Mouse (Mus musculus) heart, embryonic 13.5 days (tissue): Measurements from ENCODE around the gene Glyat. TPM values are rescaled to one million over a fixed set of nuclear protein-coding genes. Genes with fewer than 3 reads are reported as not detected.

Experiments
- ATAC-seq: fragments of 200-750 bp; cut with Nextera tagmentation; 2 replicates; pipeline ENCODE4 v1.8.0; 2017; ENCODE audit warnings: moderate TSS enrichment; ENCODE audit not compliant: insufficient number of reproducible peaks, low FRiP score, low TSS enrichment; ENCODE audit errors: extremely low read depth
- H3K27ac ChIP-seq: fragments of 300-500 bp; sonication (generic); replicated peaks from 2 replicates; pipeline ENCODE4 v1.5.1; 2015; ENCODE audit warnings: moderate library complexity, mild to moderate bottlenecking, inconsistent platforms
- H3K27me3 ChIP-seq: fragments of 300-500 bp; sonication (generic); replicated peaks from 2 replicates; pipeline ENCODE4 v1.6.1; 2015; ENCODE audit warnings: mild to moderate bottlenecking, inconsistent platforms
- H3K36me3 ChIP-seq: fragments of 300-500 bp; sonication (generic); 2 replicates; pipeline ENCODE4 v1.6.1; 2015; ENCODE audit warnings: mild to moderate bottlenecking, inconsistent platforms
- H3K4me1 ChIP-seq: fragments of 300-500 bp; sonication (generic); 2 replicates; pipeline ENCODE4 v1.6.1; 2015; ENCODE audit warnings: inconsistent platforms
- H3K4me2 ChIP-seq: fragments of 300-500 bp; sonication (generic); 2 replicates; pipeline ENCODE4 v1.6.1; 2015; ENCODE audit warnings: inconsistent platforms, mild to moderate bottlenecking, moderate library complexity
- H3K4me3 ChIP-seq: fragments of 300-500 bp; sonication (generic); 2 replicates; pipeline ENCODE4 v1.5.1; 2015; ENCODE audit warnings: moderate library complexity, mild to moderate bottlenecking, inconsistent platforms
- H3K9ac ChIP-seq: fragments of 300-500 bp; sonication (generic); 2 replicates; pipeline ENCODE4 v1.6.1; 2015; ENCODE audit warnings: inconsistent platforms, mild to moderate bottlenecking, moderate library complexity
- H3K9me3 ChIP-seq: fragments of 300-500 bp; sonication (generic); 2 replicates; pipeline ENCODE4 v1.6.1; 2016; ENCODE audit warnings: inconsistent platforms
- WGBS: fragments of 180-500 bp; shearing (Covaris S2); methylation state at CpG from one replicate; pipeline ENCODE4 v1.1.7; 2015; ENCODE audit warnings: mixed read lengths; 5-methylcytosine and 5-hydroxymethylcytosine counted together
- polyA plus RNA-seq: library from polyadenylated mRNA; unstranded; fragments of >200 nt; fragmentation: Nextera tagmentation; extraction: Ambion mirVana; gene quantifications from 2 replicates; pipeline ENCODE4 v1.2.1, GENCODE M21; 2015

Glyat gene
- 0.05 TPM in 1 of 2 replicates, not detected in the other for polyA plus RNA-seq

- H3K36me3 ChIP-seq, result no peaks in the 10 kb centered on the region
- no peak within 1 kb of the TSS for H3K4me3 ChIP-seq
These were observed at the start of gene Glyat for GRCm38 (mm10) chr19:12633176-12633575. Gene Glyat, plus strand, starts transcription at chr19:12633308.

GRCm38 (mm10) chr19:12585310-12585709, 47.8 kb upstream of the Glyat start:
- ATAC-seq, result no peak
- no peak overlapping the region for H3K27ac ChIP-seq
- H3K4me3 ChIP-seq, result no peak overlapping the region
- H3K9ac ChIP-seq, result no peak overlapping the region
- WGBS, result 69% methylated on average over 4 of the region's 4 CpGs
- H3K9me3 ChIP-seq, result no peaks in the 10 kb centered on the region
- no peaks in the 10 kb centered on the region for H3K27me3 ChIP-seq
- no peak overlapping the region for H3K4me2 ChIP-seq
- peaks cover 29% of the 10 kb centered on the region for H3K36me3 ChIP-seq
- peaks cover 3% of the 10 kb centered on the region; the same call in 1 of the 2 replicates for H3K4me1 ChIP-seq

More at GRCm38 (mm10) chr19:12633176-12633575, at the start of gene Glyat:
- 61% methylated on average over 4 of the region's 4 CpGs for WGBS
- ATAC-seq, result no peak
- H3K27me3 ChIP-seq, result no peaks in the 10 kb centered on the region
- no peaks in the 10 kb centered on the region for H3K9me3 ChIP-seq
- H3K9ac ChIP-seq, result no peak within 1 kb of the TSS
- H3K27ac ChIP-seq, result no peak within 1 kb of the TSS
- no peak within 1 kb of the TSS for H3K4me2 ChIP-seq
- no peaks in the 10 kb centered on the region for H3K4me1 ChIP-seq

GRCm38 (mm10) chr19:12591908-12592307, 41.2 kb upstream of the Glyat start:
- H3K9me3 ChIP-seq, result no peaks in the 10 kb centered on the region
- H3K36me3 ChIP-seq, result peaks cover 13% of the 10 kb centered on the region
- no peak overlapping the region for H3K27ac ChIP-seq
- 6% methylated on average over 1 of the region's 1 CpGs for whole genome bisulfite sequencing
- peaks cover 6% of the 10 kb centered on the region for H3K27me3 ChIP-seq
- no peak overlapping the region for H3K9ac ChIP-seq
- no peak overlapping the region for H3K4me3 ChIP-seq
- H3K4me1 ChIP-seq, result peaks cover 8% of the 10 kb centered on the region
- no peak overlapping the region for H3K4me2 ChIP-seq
- ATAC-seq, result no peak

- peaks cover 12% of the 10 kb centered on the region for H3K27me3 ChIP-seq
- peaks cover 8% of the 10 kb centered on the region for H3K4me1 ChIP-seq
- 32% methylated on average over 2 of the region's 2 CpGs for WGBS
- H3K9ac ChIP-seq, result no peak overlapping the region
- ATAC-seq, result no peak
- peak overlapping the region; percentile 98 for H3K4me2 ChIP-seq
- no peaks in the 10 kb centered on the region for H3K36me3 ChIP-seq
- peak overlapping the region; percentile 76 for H3K4me3 ChIP-seq
- no peaks in the 10 kb centered on the region for H3K9me3 ChIP-seq
- H3K27ac ChIP-seq, result no peak overlapping the region
These were observed 38.0 kb upstream of the Glyat start for GRCm38 (mm10) chr19:12595135-12595529.

GRCm38 (mm10) chr19:12595530-12596289, 37.4 kb upstream of the Glyat start:
- Histone ChIP-seq H3K4me1 (peaks cover 8% of the 10 kb centered on the region), H3K27me3 (peaks cover 12% of the 10 kb centered on the region), H3K9ac (peak overlapping the region; percentile 82), H3K4me2 (peak overlapping the region; percentile 98), H3K27ac (no peak overlapping the region; the same call in 1 of the 2 replicates), H3K9me3 (no peaks in the 10 kb centered on the region), H3K36me3 (no peaks in the 10 kb centered on the region), H3K4me3 (peak overlapping the region; percentile 76)
- ATAC-seq, result peak; percentile 65; the same call in 1 of the 2 replicates
- WGBS, result under 1% methylated on average over 49 of the region's 49 CpGs

GRCm38 (mm10) chr19:12596290-12597072, 36.6 kb upstream of the Glyat start:
- peak overlapping the region; percentile 98 for H3K4me2 ChIP-seq
- H3K9me3 ChIP-seq, result no peaks in the 10 kb centered on the region
- peak overlapping the region; percentile 82 for H3K9ac ChIP-seq
- 15% methylated on average over 23 of the region's 23 CpGs for WGBS
- no peaks in the 10 kb centered on the region for H3K36me3 ChIP-seq
- peak; percentile 32; the same call in 1 of the 2 replicates for ATAC-seq
- peaks cover 12% of the 10 kb centered on the region for H3K27me3 ChIP-seq
- H3K4me3 ChIP-seq, result peak overlapping the region; percentile 76
- peaks cover 8% of the 10 kb centered on the region for H3K4me1 ChIP-seq
- no peak overlapping the region; the same call in 1 of the 2 replicates for H3K27ac ChIP-seq

- no peaks in the 10 kb centered on the region for H3K9me3 ChIP-seq
- WGBS, result 51% methylated on average over 3 of the region's 3 CpGs
- no peak overlapping the region for H3K4me3 ChIP-seq
- ATAC-seq, result no peak
- no peak overlapping the region for H3K9ac ChIP-seq
- H3K36me3 ChIP-seq, result no peaks in the 10 kb centered on the region
- H3K27me3 ChIP-seq, result peaks cover 12% of the 10 kb centered on the region
- H3K4me1 ChIP-seq, result peaks cover 8% of the 10 kb centered on the region
- H3K27ac ChIP-seq, result no peak overlapping the region
- H3K4me2 ChIP-seq, result peak overlapping the region; percentile 98
These were observed 36.1 kb upstream of the Glyat start for GRCm38 (mm10) chr19:12597073-12597405.

GRCm38 (mm10) chr19:12598674-12599073, 34.4 kb upstream of the Glyat start:
- Histone ChIP-seq H3K27me3 (peaks cover 12% of the 10 kb centered on the region), H3K9me3 (no peaks in the 10 kb centered on the region), H3K4me3 (no peak overlapping the region), H3K9ac (no peak overlapping the region), H3K36me3 (no peaks in the 10 kb centered on the region), H3K27ac (no peak overlapping the region), H3K4me2 (no peak overlapping the region), H3K4me1 (peaks cover 8% of the 10 kb centered on the region)
- ATAC-seq, result no peak
- WGBS, result 50% methylated on average over 3 of the region's 3 CpGs

- no peak for ATAC-seq
- WGBS, result 33% methylated on average over 1 of the region's 1 CpGs
- H3K4me1 ChIP-seq, result peaks cover 8% of the 10 kb centered on the region
These were observed 33.4 kb upstream of the Glyat start, which contains the start of gene Gm4952 for GRCm38 (mm10) chr19:12599674-12600073. Gene Gm4952, plus strand, starts transcription at chr19:12599974.

GRCm38 (mm10) chr19:12600684-12601480, 32.2 kb upstream of the Glyat start:
- 38% methylated on average over 2 of the region's 2 CpGs for WGBS
- no peaks in the 10 kb centered on the region for H3K9me3 ChIP-seq
- H3K27ac ChIP-seq, result no peak overlapping the region
- peaks cover 8% of the 10 kb centered on the region for H3K4me1 ChIP-seq
- peaks cover 12% of the 10 kb centered on the region for H3K27me3 ChIP-seq
- no peak for ATAC-seq
- H3K4me3 ChIP-seq, result no peak overlapping the region
- H3K36me3 ChIP-seq, result no peaks in the 10 kb centered on the region
- H3K4me2 ChIP-seq, result no peak overlapping the region
- H3K9ac ChIP-seq, result no peak overlapping the region

More at GRCm38 (mm10) chr19:12599674-12600073, 33.4 kb upstream of the Glyat start, which contains the start of gene Gm4952:
- peaks cover 12% of the 10 kb centered on the region for H3K27me3 ChIP-seq
- H3K9me3 ChIP-seq, result no peaks in the 10 kb centered on the region
- H3K27ac ChIP-seq, result no peak within 1 kb of the TSS
- H3K36me3 ChIP-seq, result no peaks in the 10 kb centered on the region
- H3K4me3 ChIP-seq, result no peak within 1 kb of the TSS
- H3K4me2 ChIP-seq, result no peak within 1 kb of the TSS
- no peak within 1 kb of the TSS for H3K9ac ChIP-seq

GRCm38 (mm10) chr19:12608336-12608735, 24.8 kb upstream of the Glyat start:
- Histone ChIP-seq H3K4me1 (no peaks in the 10 kb centered on the region), H3K27ac (no peak overlapping the region), H3K36me3 (no peaks in the 10 kb centered on the region), H3K9me3 (no peaks in the 10 kb centered on the region), H3K27me3 (no peaks in the 10 kb centered on the region), H3K4me2 (no peak overlapping the region), H3K4me3 (no peak overlapping the region), H3K9ac (no peak overlapping the region)
- no peak for ATAC-seq
